Mouse (Mus musculus) kidney, embryonic 14.5 days (tissue): ENCODE data around the gene Spint3. TPM values are rescaled to one million over a fixed set of nuclear protein-coding genes. Genes with fewer than 3 reads are reported as not detected.
"Not testable (repeated sequence)": the region's sequence is repeated elsewhere in the genome, so short reads cannot be mapped to it uniquely, and the experiment has no call there.

ENCODE experiments used
- ATAC-seq: fragments of 200-750 bp; cut with Nextera tagmentation; 2 replicates; pipeline ENCODE4 v1.8.0; 2017; ENCODE audit warnings: moderate number of reproducible peaks, mild to moderate bottlenecking, moderate TSS enrichment, moderate library complexity; ENCODE audit not compliant: low FRiP score, low TSS enrichment
- H3K27ac ChIP-seq: fragments of 300-500 bp; sonication (generic); 2 replicates; pipeline ENCODE4 v1.5.1; 2014; ENCODE audit warnings: low read depth, mild to moderate bottlenecking, low read length, moderate library complexity, mixed read lengths
- H3K27me3 ChIP-seq: fragments of 300-500 bp; sonication (generic); 2 replicates; pipeline ENCODE4 v1.6.1; 2014; ENCODE audit warnings: mild to moderate bottlenecking, low read length; ENCODE audit not compliant: control insufficient read depth, insufficient read depth
- H3K36me3 ChIP-seq: fragments of 300-500 bp; sonication (generic); 2 replicates; pipeline ENCODE4 v1.6.1; 2014; ENCODE audit warnings: low read length, mixed read lengths; ENCODE audit not compliant: control insufficient read depth, insufficient read depth
- H3K4me1 ChIP-seq: fragments of 300-500 bp; sonication (generic); 2 replicates; pipeline ENCODE4 v1.6.1; 2014; ENCODE audit warnings: low read length, mixed read lengths; ENCODE audit not compliant: control insufficient read depth, insufficient read depth
- H3K4me2 ChIP-seq: fragments of 300-500 bp; sonication (generic); replicated peaks from 2 replicates; pipeline ENCODE4 v1.6.1; 2014; ENCODE audit warnings: low read depth, mild to moderate bottlenecking, low read length
- H3K4me3 ChIP-seq: fragments of 300-500 bp; sonication (generic); 2 replicates; pipeline ENCODE4 v1.5.1; 2014; ENCODE audit warnings: mild to moderate bottlenecking, low read length
- H3K9ac ChIP-seq: fragments of 300-500 bp; sonication (generic); 2 replicates; pipeline ENCODE4 v1.6.1; 2014; ENCODE audit warnings: low read depth, mild to moderate bottlenecking, low read length, moderate library complexity
- H3K9me3 ChIP-seq: fragments of 300-500 bp; sonication (generic); 2 replicates; pipeline ENCODE4 v1.6.1; 2016; ENCODE audit warnings: low read length; ENCODE audit not compliant: control insufficient read depth
- WGBS: fragments of 180-500 bp; shearing (Covaris S2); extraction: QIAGEN DNeasy Blood & Tissue Kit; methylation state at CpG from one replicate; pipeline ENCODE4 v1.1.7; 2014; 5-methylcytosine and 5-hydroxymethylcytosine counted together
- polyA plus RNA-seq: library from polyadenylated mRNA; unstranded; fragments of >200 nt; fragmentation: Nextera tagmentation; extraction: Ambion mirVana; gene quantifications from 2 replicates; pipeline ENCODE4 v1.2.1, GENCODE M21; 2014

The Spint3 gene
- polyA plus RNA-seq, 1 experiment from 2014 or later = not detected

DNA sequence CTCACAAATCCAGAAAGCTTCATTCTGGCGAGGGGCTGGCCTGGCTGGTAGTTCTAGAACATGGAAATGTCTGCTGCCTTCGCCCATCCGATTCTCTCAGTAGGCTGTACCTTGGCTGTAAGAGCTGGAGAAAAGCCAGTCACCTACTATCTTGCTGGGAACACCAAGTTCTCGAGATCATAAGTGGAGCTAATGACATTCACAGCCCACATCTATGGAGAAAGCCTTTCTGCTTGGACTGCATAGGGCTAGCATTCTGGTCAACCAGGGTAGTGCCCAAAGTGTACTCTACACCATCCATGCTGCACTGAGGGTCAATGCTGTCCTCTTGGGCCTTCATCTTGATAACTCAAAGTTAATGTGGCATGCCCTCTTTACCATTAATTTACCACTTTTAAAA is 20.2 kb upstream of the Spint3 start, which contains the start of gene Eppin:
Gene Eppin, minus strand, starts transcription at position 101 of the 400 bp plus-strand sequence.
- H3K4me2 ChIP-seq = no peak within 1 kb of the TSS
- ATAC-seq = no peak
- H3K4me3 ChIP-seq = no peak within 1 kb of the TSS
- no peaks in the 10 kb centered on the region for H3K27me3 ChIP-seq
- H3K9ac ChIP-seq = no peak within 1 kb of the TSS
- 86% methylated on average over 4 of the region's 4 CpGs for WGBS
- H3K9me3 ChIP-seq = no peaks in the 10 kb centered on the region
- H3K36me3 ChIP-seq = no peaks in the 10 kb centered on the region
- H3K4me1 ChIP-seq = no peaks in the 10 kb centered on the region
- no peak within 1 kb of the TSS for H3K27ac ChIP-seq

- Histone ChIP-seq H3K4me1 (no peaks in the 10 kb centered on the region), H3K4me2 (no peak overlapping the region), H3K27ac (no peak overlapping the region), H3K36me3 (no peaks in the 10 kb centered on the region), H3K9ac (no peak overlapping the region), H3K9me3 (no peaks in the 10 kb centered on the region), H3K27me3 (no peaks in the 10 kb centered on the region), H3K4me3 (no peak overlapping the region)
- ATAC-seq = no peak
- WGBS = 4% methylated on average over 4 of the region's 4 CpGs
Observed at GRCm38 (mm10) chr2:164592014-164592413, 18.8 kb upstream of the Spint3 start.

DNA sequence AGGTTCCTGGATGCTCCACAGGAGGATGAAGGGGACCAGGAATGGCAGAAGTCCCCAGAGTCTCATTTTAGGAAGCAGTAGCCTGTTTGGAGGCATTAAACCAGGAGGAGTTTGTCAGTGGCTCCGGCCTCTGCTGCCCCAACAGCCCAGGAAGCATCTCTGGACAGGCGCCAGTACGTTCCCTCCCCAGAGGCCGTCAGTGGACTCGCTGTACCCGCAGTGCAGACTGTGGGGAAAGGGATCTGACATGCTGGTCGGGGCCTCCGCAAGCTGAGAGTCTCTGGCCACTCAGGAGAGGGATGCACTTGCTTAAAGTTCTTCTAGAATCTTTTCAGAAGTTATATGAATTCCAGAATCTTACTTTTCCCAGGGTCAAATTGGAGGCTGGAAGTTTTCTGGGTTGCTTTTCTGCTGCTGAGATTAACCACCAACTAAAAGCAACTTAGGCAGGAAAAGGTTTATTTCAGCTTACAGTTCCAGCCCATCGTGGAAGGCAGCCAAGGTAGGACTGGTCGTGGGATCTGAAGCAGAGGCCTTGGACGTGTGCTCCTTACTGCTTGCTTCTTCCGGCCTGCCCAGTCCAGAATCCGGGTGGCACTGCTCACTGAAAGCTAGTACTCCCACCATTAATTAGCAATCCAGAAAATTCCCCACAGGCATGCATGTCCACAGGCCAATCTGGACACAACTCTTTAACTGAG is 11.9 kb upstream of the Spint3 start, which contains the start of gene Wfdc6a:
Gene Wfdc6a, minus strand, starts transcription at position 423 of the 701 bp plus-strand sequence.
- not testable (repeated sequence) for H3K27me3 ChIP-seq, H3K4me1 ChIP-seq, H3K9ac ChIP-seq, H3K4me3 ChIP-seq, H3K27ac ChIP-seq, H3K4me2 ChIP-seq, ATAC-seq, H3K9me3 ChIP-seq, H3K36me3 ChIP-seq
- 61% methylated on average over 13 of the region's 13 CpGs for WGBS

- Histone ChIP-seq H3K27me3 (no peaks in the 10 kb centered on the region), H3K9ac (no peak overlapping the region), H3K36me3 (peaks cover 10% of the 10 kb centered on the region), H3K4me3 (no peak overlapping the region), H3K4me1 (0 out of 2 replicates have a peak, but pooled peaks cover 6% of the 10 kb centered on the region), H3K27ac (no peak overlapping the region), H3K4me2 (no peak overlapping the region), H3K9me3 (no peaks in the 10 kb centered on the region)
- no peak for ATAC-seq
- 92% methylated on average over 5 of the region's 5 CpGs for WGBS
Observed at GRCm38 (mm10) chr2:164567460-164567859, 5.8 kb downstream of the Spint3 start.

GRCm38 (mm10) chr2:164566997-164567396 is 6.3 kb downstream of the Spint3 start:
- WGBS = 88% methylated on average over 2 of the region's 2 CpGs
- Histone ChIP-seq H3K9ac (no peak overlapping the region), H3K27ac (no peak overlapping the region), H3K27me3 (no peaks in the 10 kb centered on the region), H3K4me1 (0 out of 2 replicates have a peak, but pooled peaks cover 6% of the 10 kb centered on the region), H3K4me2 (no peak overlapping the region), H3K4me3 (no peak overlapping the region), H3K36me3 (peaks cover 10% of the 10 kb centered on the region), H3K9me3 (no peaks in the 10 kb centered on the region)
- ATAC-seq = no peak

- WGBS = 77% methylated on average over 5 of the region's 5 CpGs
- peak overlapping the region; percentile 52 for H3K4me3 ChIP-seq
- H3K4me2 ChIP-seq = peak overlapping the region; percentile 80
- no peaks in the 10 kb centered on the region for H3K9me3 ChIP-seq
- no peak overlapping the region; the same call in 1 of the 2 replicates for H3K27ac ChIP-seq
- H3K27me3 ChIP-seq = no peaks in the 10 kb centered on the region
- no peak overlapping the region; the same call in 1 of the 2 replicates for H3K9ac ChIP-seq
- H3K36me3 ChIP-seq = peaks cover 10% of the 10 kb centered on the region
- no peak for ATAC-seq
- 0 out of 2 replicates have a peak, but pooled peaks cover 6% of the 10 kb centered on the region for H3K4me1 ChIP-seq
Observed at GRCm38 (mm10) chr2:164564346-164564745, 8.9 kb downstream of the Spint3 start.

- Histone ChIP-seq H3K4me2 (peak overlapping the region; percentile 80), H3K27me3 (no peaks in the 10 kb centered on the region), H3K9ac (peak overlapping the region; percentile 68), H3K4me1 (0 out of 2 replicates have a peak, but pooled peaks cover 6% of the 10 kb centered on the region), H3K9me3 (no peaks in the 10 kb centered on the region), H3K36me3 (peaks cover 10% of the 10 kb centered on the region), H3K4me3 (peak overlapping the region; percentile 52), H3K27ac (peak overlapping the region; percentile 83)
- ATAC-seq = peak; percentile 82
- WGBS = 0% methylated on average over 32 of the region's 32 CpGs
Observed at GRCm38 (mm10) chr2:164563339-164564038, 9.8 kb downstream of the Spint3 start.

GRCm38 (mm10) chr2:164562391-164563188 is 10.7 kb downstream of the Spint3 start, which contains the start of gene Wfdc2:
Gene Wfdc2 (plus strand): TSS chr2:164562413.
- H3K9me3 ChIP-seq = no peaks in the 10 kb centered on the region
- H3K27me3 ChIP-seq = no peaks in the 10 kb centered on the region
- peak; percentile 40 for ATAC-seq
- H3K36me3 ChIP-seq = peaks cover 10% of the 10 kb centered on the region
- H3K4me2 ChIP-seq = peak within 1 kb of the TSS; percentile 80
- H3K9ac ChIP-seq = peak within 1 kb of the TSS; percentile 68
- H3K4me1 ChIP-seq = 0 out of 2 replicates have a peak, but pooled peaks cover 6% of the 10 kb centered on the region
- peak within 1 kb of the TSS; percentile 83 for H3K27ac ChIP-seq
- H3K4me3 ChIP-seq = peak within 1 kb of the TSS; percentile 52
- WGBS = 4% methylated on average over 22 of the region's 24 CpGs
